Mouse (Mus musculus) kidney, adult 9 months (tissue): ENCODE measurements around the gene Dot1l.

ENCODE experiments used
- DNase-seq: peaks from one replicate; pipeline ENCODE4 v3.0.0; 2022

Dot1l gene

GRCm38 (mm10) chr10:80835617-80836016, 80.6 kb downstream of the Dot1l start:
- DNase-seq: no peak

GRCm38 (mm10) chr10:80836949-80837379, 82.0 kb downstream of the Dot1l start:
- no peak for DNase-seq

DNA sequence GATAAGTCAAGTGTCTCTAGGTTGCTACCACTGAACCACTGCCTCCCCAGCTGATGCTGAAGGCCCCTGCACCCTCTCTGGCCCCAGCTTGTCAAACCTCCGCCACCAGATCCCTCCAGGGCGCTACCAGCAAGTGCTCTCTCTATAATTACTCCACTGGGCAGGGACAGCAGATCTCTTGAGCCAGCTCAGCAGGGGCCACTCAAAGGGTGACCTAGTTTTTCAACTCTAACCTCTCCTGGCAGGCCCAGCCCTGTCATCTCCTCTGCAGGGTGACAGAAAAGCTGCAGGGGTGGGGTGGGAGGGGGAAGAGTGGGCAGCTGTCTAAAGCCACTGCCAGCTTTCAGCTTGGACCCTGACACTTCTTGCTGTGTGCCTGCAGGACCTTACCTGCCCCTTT, 82.8 kb downstream of the Dot1l start:
- no peak for DNase-seq

GRCm38 (mm10) chr10:80838346-80838912, 83.4 kb downstream of the Dot1l start:
- no peak for DNase-seq

DNA sequence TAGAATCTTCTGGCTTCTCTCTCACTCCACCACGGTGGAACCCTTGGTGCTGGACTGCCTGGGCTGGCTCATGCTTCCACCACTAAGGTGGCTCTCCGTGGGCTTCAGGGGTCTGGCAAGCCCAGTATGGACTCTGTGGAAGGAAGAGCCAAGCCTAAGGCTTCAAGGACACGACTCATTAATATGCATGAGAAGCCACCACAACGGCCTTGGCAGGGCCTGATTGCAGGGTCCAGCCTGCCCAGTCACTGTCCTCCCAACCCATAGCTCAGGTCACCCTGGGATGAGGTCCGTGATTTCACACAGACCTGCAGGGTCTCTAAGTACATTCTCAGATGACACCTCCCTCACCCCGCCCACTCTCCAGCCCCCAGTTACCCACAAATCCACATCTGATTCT, 84.8 kb downstream of the Dot1l start:
- DNase-seq: no peak

GRCm38 (mm10) chr10:80841685-80842084, 86.7 kb downstream of the Dot1l start:
- DNase-seq: no peak

DNA sequence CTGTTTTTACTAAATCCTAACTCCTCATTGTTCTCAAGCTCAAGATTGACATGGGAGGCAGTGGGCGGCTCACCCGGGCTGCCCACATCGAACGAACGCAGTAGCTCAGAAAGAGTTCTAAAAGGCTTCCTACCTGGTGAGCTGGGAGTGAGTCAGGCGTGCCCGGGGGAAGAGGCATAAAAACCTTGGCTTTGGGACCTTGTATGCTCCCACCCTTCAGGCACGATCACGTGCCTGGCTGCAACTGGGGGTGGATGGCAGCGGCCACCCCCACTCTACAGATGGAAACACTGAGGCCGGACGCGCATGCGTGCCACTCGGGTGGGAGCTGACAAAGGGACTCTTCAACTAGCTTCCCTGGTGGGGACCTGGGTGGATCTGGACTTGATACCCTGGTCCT, 87.3 kb downstream of the Dot1l start:
- no peak for DNase-seq

- no peak for DNase-seq
Measured at GRCm38 (mm10) chr10:80843087-80843930, 88.3 kb downstream of the Dot1l start.

GRCm38 (mm10) chr10:80843931-80844547, 89.0 kb downstream of the Dot1l start, which contains the start of gene Lingo3:
Gene Lingo3, minus strand, starts transcription at chr10:80844039.
- no peak for DNase-seq
